Mouse (Mus musculus) R1 (cell line): Measurements from ENCODE around the gene Pde4b.

Experiments used
- DNase-seq: peaks from one replicate; pipeline ENCODE4 v3.0.0-alpha.2; 2018; ENCODE audit warnings: low read depth, low spot score

Pde4b gene

GRCm38 (mm10) chr4:102655331-102655730 is 568.0 kb downstream of the Pde4b start:
- no peak for DNase-seq

- DNase-seq = peak; percentile 39
These were observed 569.2 kb downstream of the Pde4b start for GRCm38 (mm10) chr4:102656494-102657036.
